Mouse (Mus musculus) cerebral cortex, adult 2 months (tissue): ENCODE measurements around the gene Slc25a47.

Experiments used
- WGBS: fragments of 180-500 bp; shearing (Covaris S2); methylation state at CpG from one replicate; pipeline ENCODE4 v1.1.7; 2018; 5-methylcytosine and 5-hydroxymethylcytosine counted together

Slc25a47 gene

DNA sequence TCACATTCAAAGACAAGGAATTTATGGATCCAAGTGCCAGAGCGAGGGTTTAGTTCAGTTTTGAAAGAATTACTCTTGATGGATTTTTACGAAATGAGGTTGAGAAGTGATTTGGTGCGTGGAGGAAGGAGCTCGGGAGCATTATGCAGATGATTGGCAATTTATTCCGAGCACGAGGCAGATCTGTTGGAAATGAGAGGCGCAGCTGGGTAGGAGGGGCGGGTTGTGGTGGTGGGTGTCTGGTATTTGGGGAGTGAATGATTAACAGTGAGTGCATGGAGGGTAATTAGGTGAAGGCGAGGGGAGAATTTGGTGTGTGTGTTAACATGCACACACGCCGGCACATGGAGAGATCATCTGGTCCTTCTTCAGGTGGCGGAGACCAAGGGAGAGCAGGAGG, 70.6 kb downstream of the Slc25a47 start:
- WGBS: 79% methylated on average over 12 of the region's 12 CpGs
